Mouse (Mus musculus) kidney, postnatal 25 days (tissue): ENCODE data around the gene Hacd3.
"Not testable (repeated sequence)": the region's sequence is repeated elsewhere in the genome, so short reads cannot be mapped to it uniquely, and the experiment has no call there.

ENCODE experiments used
- DNase-seq, 2 experiments: peaks; one replicate each; pipeline ENCODE4 v3.0.0; 2021; ENCODE audit warnings: mixed read lengths in 2 of 2

Gene Hacd3

DNA sequence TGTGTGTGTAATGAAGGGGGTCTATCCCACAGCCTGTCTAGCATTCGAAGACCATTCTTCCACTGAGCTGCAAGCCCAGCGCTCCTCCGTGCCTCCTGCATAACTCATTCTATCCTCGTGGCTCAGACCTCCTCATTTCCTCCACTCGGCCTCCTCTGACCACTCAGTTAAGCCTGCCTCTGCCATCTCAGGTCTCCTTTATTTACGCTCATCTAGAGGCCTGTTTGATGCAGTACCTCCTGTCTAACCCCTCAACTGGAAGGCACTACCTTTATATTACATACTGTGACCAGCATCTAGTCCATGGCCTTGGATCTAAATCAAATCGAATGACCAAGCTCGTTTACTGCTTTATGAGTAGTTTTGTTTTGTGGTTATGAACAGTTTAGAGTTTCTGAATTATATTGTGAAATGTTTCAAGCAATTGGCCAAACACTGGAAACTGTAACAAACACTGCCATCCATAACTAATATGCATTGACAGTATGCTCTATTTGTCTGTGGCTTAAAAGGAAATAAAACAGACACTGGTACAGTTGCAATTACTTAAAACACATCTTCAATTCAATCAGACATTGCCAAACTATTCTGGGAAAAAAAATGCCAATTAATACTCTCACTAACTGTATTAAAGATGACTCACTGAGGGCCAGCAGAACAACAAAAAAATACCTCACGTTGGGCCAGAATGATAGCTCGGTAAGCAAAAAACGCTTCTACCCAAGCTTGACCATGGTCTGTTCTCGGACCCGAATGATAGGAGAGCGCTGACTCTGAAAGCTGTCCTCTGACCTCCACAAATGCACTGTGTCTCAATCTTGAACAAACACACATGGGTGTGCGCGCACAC lies 4.3 kb downstream of the Hacd3 start:
- no peak for DNase-seq

DNA sequence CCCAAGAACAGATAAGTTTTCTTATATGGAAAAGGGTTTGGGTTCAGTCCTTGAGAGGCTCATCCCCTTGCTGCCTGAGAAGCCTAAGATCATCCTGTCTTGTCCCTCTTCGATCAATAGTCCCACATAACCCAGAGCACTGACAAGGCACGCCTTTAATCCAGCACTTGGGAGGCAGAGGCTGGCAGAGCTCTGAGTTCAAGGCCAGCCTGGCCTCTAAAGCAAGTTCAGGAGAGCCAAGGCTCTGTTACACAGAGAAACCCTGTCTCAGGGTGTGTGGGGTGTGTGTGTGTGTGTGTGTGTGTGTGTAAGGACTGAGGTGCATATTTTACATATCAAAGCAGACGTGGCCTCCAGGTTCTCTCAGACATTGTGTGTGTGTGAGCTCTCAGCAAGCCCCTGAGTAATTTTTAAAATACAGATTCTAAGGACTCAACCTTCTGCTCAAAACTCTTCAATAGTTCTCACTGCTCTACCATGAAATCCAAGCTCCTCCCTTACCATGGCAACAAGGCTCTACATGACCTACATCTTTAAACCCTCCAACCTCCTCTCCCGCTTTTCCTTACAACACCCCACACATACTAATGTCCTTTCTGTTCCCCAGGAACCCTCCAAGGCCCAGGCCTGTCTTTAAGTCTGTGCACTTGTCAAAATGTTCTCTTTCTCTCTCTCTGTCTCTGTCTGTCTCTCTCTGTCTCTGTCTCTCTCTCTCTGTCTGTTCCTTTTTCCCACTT lies 5.1 kb downstream of the Hacd3 start:
- no peak for DNase-seq

GRCm38 (mm10) chr9:65015461-65016222 lies 5.9 kb downstream of the Hacd3 start:
- no peak for DNase-seq

- DNase-seq, result peak; percentile 37 to 58
These were observed 10.2 kb downstream of the Hacd3 start for GRCm38 (mm10) chr9:65011304-65011703.

GRCm38 (mm10) chr9:65010632-65011031 lies 10.9 kb downstream of the Hacd3 start:
- DNase-seq, result no peak

- DNase-seq, result no peak
These were observed 15.8 kb downstream of the Hacd3 start for GRCm38 (mm10) chr9:65005737-65006136.

DNA sequence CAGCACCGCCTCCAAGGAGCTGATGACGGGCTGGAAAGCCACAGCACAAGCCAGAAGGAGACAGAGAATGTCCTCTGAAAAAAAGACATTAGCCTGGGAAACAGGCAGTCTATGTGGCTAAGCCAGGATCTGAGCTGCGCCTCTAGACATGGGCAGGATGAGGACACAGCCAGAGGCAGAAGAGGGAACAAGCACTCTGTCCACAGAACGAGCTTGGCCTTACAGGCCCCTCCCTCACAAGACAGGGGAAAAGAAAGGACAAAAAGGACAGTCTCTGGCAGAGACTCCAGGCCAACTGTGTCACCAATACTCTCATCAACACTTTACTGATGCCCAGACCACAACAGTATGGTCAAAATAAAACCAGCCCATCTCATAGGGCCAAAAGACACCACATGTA lies 20.0 kb downstream of the Hacd3 start:
- no peak for DNase-seq

DNA sequence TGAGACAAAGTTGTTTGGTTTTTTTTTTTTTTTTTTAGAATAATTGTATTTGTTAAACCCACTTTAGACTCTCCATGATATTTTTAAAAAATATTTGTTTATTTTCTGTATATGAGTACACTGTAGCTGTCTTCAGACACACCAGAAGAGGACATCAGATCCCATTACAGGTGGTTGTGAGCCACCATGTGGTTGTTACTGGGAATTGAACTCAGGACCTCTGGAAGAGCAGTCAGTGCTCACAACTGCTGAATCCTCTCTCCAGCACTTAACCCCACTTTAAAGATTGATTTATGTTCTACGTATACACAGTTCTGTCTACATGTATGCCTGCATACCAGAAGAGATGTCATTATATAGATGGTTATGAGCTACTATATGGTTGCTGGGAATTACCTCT lies 26.0 kb downstream of the Hacd3 start:
- DNase-seq, result not testable (repeated sequence)

- DNase-seq, result no peak
These were observed 31.2 kb downstream of the Hacd3 start for GRCm38 (mm10) chr9:64990291-64990690.

GRCm38 (mm10) chr9:64988443-64988842 lies 33.0 kb downstream of the Hacd3 start:
- DNase-seq, result no peak

GRCm38 (mm10) chr9:64987651-64988050 lies 33.8 kb downstream of the Hacd3 start:
- DNase-seq, result no peak

DNA sequence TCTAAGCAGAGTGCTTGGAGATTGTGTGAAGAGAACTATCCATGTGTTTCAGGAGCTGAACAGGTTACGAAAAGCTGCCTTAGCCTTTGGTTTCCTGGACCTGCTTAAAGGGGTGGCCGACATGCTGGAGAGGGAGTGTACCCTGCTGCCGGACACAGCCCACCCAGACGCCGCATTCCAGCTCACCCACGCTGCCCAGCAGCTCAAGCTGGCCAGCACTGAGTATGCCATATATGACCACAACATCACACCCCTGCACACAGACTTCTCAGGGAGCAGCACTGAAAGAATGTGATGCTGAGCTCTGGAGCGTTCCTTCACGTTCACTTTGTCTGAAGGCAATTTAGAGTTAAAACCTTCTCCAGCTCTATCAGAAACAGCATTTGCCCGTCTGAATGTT lies 35.7 kb downstream of the Hacd3 start:
- DNase-seq, result no peak

- no peak for DNase-seq
These were observed 36.3 kb downstream of the Hacd3 start for GRCm38 (mm10) chr9:64985037-64985794.

DNA sequence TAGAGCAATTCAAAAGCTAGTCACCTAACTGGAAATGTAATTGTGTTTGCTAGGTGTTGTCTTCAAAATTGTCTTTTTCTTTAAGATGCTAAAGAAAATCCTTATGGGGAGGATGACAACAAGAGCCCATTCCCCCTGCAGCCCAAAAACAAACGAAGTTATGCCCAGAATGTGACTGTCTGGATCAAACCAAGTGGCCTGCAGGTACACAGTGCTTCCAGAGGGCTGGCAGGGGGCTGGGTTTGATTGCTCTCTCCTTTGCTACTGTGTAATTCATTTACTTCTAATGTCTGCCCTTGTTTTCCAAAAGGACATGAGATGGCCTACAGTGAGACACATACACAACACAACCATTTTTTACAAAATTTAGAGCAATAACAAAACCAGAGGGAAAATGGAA lies 39.6 kb downstream of the Hacd3 start:
- no peak for DNase-seq

DNA sequence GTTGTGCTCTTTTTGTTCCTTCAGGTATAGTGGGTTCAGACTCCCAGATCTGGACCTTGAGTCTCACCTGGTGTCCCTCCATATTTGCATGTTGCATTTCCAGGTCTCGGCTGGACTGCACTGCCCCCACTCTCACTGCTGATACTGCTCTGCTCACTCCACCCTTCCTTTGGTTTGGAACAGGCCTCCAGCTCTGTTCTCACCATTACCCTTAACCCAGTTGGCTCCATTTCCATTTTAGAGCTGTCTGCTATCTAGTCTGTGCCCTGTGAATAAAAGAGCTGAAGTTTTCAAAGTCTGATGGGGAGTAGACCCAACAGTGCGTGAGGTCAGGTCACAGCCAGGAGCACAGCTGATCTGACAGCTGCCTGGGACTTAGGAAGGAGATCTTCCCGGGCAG lies 40.9 kb downstream of the Hacd3 start:
- DNase-seq, result no peak

GRCm38 (mm10) chr9:64960978-64961320 lies 60.5 kb downstream of the Hacd3 start:
- DNase-seq, result no peak

GRCm38 (mm10) chr9:64960117-64960977 lies 61.1 kb downstream of the Hacd3 start, which contains the start of gene Ints14:
Ints14 (plus strand) TSS chr9:64960905.
- peak; percentile 96 to 97 for DNase-seq

DNA sequence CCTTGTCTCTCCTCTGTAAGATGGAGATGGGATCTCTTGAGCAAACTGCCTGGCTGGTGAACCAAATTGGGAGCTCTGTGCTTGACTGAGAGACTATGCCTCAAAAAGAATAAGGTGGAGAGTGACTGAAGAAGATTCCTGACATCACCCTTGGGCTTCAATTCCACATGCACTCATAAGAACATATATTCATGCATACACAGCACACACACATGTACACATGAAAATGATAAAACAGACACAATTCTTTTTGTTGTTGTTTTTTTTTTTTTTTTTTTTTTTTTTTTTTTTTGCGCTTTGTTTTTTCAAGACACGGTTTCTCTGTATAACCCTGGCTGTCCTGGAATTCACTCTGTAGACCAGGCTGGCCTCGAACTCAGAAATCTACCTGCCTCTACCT lies 64.2 kb downstream of the Hacd3 start:
- no peak for DNase-seq

DNA sequence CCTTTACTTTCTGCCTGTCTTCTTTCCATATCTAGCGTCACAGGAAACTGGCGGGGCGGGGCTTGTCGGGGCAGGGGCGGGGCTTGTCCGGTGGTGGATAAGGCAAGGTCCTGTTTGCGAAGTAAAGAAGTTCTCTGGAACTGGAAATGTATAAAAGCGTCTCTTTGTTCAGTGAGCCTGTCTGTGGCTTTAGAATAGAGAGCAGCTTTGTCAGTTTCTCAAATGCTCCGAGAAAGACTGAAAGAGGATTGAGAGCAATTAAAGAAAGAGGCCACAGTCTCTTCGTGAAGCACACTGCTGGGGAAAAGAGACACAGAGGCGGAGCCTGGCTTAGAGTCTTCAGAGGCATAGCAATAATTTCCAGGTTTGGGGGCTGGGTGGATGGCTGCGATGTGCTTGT lies 65.2 kb downstream of the Hacd3 start:
- peak in 1 of 2 experiments; percentile 43 for DNase-seq

DNA sequence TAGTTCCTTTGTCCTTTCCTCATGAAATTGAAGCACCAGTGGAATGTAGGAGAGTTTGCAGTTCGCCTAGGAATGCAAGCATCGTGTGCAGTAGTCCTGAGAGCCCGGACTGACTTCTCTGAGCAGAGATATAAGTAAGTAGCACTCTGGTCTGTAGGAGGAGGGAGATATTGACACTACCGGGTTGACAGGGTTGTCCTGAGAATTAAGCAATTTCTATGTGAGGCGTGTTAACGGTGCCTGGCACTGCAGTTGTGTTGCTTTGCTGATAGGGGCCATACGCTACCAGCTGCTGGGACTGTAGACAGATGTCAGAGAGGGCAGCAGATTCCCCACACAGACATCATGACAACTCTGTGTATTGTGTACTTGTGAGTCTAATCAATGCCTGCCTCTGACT lies 68.3 kb downstream of the Hacd3 start:
- no peak for DNase-seq

DNA sequence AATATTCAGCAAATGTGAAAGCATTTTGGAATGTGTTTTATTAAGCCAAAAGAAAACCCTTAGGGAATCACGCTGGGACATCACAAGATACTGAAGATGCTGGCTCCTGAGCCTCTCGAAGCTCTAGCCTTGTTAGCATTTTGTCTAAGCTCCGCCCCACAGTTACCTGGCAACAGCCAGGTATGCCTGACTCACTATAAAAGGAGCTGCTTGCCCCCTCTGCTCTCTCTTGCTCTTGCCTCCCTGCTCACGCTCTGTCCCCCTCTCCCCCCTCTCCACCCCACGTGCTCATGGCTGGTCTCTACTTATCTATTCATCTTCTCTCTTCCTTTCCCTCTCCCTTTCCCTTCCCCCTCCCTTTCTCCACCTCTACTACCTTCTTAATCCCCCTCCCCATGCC lies 69.4 kb downstream of the Hacd3 start:
- DNase-seq, result no peak
